19 mouse cellular contexts compared by ENCODE assay signal in the genomic region with DNA sequence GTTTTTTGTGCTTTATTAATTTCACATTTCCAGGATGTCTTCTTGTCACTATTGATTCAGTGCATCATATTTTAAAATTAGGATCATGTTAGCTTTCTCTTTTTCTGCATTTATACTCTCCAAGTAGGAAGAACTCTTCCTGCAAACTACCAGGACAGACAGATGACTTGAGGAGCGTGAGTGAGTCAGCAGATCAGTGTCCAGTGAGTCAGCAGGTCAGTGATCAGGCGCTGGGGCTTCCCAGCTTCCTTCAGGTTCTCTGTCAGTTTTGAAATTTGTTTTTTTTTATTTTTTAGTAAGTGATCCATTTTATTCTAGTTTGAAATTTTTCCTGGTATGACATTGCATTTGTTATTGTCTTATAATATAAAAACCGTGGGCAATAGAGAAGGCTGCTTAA.
A peak's percentile ranks its signal among the peaks of the same experiment; 100 is the strongest.
DNase-seq lines count a peak whose midpoint lies in the region; ATAC-seq and TF ChIP-seq lines count a peak whose summit lies in the region.
"Had no signal": no experiment of that assay in that cellular context is flagged by ENCODE, and none has a peak within 500 bp of the region (broad histone marks: within the 10 kb centered on the region; RNA-seq: fewer than 3 reads in every experiment).

No protein-coding gene starts in this region.

- H3K9me3 ChIP-seq in heart, embryonic 13.5 days = no peaks in the 10 kb centered on the region
- no peaks in the 10 kb centered on the region for H3K9me3 ChIP-seq in heart, embryonic 10.5 days
- no peaks in the 10 kb centered on the region for H3K9me3 ChIP-seq in forebrain, embryonic 12.5 days
- H3K9me3 ChIP-seq: embryonic facial prominence, embryonic 10.5 days; hindbrain, embryonic 13.5 days; limb, embryonic 10.5 days; midbrain, embryonic 13.5 days had no signal

- H3K4me3 ChIP-seq in heart, embryonic 13.5 days = no peak overlapping the region
- no peak overlapping the region for H3K4me3 ChIP-seq in heart, embryonic 10.5 days
- no peak overlapping the region for H3K4me3 ChIP-seq in C2C12 (ENCODE audit: insufficient read depth, poor library complexity, severe bottlenecking)
- H3K4me3 ChIP-seq in embryonic fibroblast, embryonic 13.5 days (ENCODE audit: insufficient read depth, low read length) = no peak overlapping the region
- H3K4me3 ChIP-seq in forebrain, embryonic 12.5 days (replicated peaks) = no peak overlapping the region
- H3K4me3 ChIP-seq: embryonic facial prominence, embryonic 10.5 days; hindbrain, embryonic 13.5 days; limb, embryonic 10.5 days; midbrain, embryonic 13.5 days had no signal

- no peak overlapping the region for H3ac ChIP-seq in C2C12 (ENCODE audit: control insufficient read depth, insufficient read length, low read depth)

- H3K27ac ChIP-seq in heart, embryonic 13.5 days (replicated peaks) = 0 out of 2 replicates have a peak overlapping the region, but pooled peaks have one; percentile 3
- H3K27ac ChIP-seq in heart, embryonic 10.5 days = no peak overlapping the region
- H3K27ac ChIP-seq in embryonic fibroblast, embryonic 13.5 days (ENCODE audit: insufficient read depth, low read length) = peak overlapping the region; percentile 48
- no peak overlapping the region for H3K27ac ChIP-seq in forebrain, embryonic 12.5 days
- H3K27ac ChIP-seq: embryonic facial prominence, embryonic 10.5 days; hindbrain, embryonic 13.5 days; limb, embryonic 10.5 days; midbrain, embryonic 13.5 days had no signal

- ATAC-seq in heart, embryonic 13.5 days (ENCODE audit: extremely low read depth, insufficient number of reproducible peaks, low FRiP score, low TSS enrichment) = no peak
- no peak for ATAC-seq in forebrain, embryonic 12.5 days (ENCODE audit: low FRiP score)
- ATAC-seq: activated CD4-positive, CD25-positive, alpha-beta regulatory T cell, adult 4 months; forebrain, embryonic 14.5 days; midbrain, embryonic 13.5 days had no signal

- H3K79me2 ChIP-seq in C2C12 (ENCODE audit: control insufficient read depth, insufficient read depth) = no peaks in the 10 kb centered on the region

- no peak for TF ChIP-seq CTCF in C2C12 (IDR thresholded peaks at IDR 0.05; ENCODE audit: control insufficient read depth, insufficient read depth, insufficient read length)
- no peak for TF ChIP-seq CTCF in embryonic fibroblast, embryonic 13.5 days (IDR thresholded peaks at IDR 0.05; ENCODE audit: borderline replicate concordance, insufficient read depth, low read length)

- no peaks in the 10 kb centered on the region for H3K79me3 ChIP-seq in C2C12 (ENCODE audit: low read depth)

- 83% methylated on average over 3 of the region's 3 CpGs for WGBS in heart, embryonic 13.5 days
- WGBS in heart, embryonic 10.5 days = 76% methylated on average over 3 of the region's 3 CpGs
- 90% methylated on average over 3 of the region's 3 CpGs for WGBS in forebrain, embryonic 12.5 days

- H3K27me3 ChIP-seq in heart, embryonic 13.5 days (replicated peaks) = no peaks in the 10 kb centered on the region
- no peaks in the 10 kb centered on the region for H3K27me3 ChIP-seq in heart, embryonic 10.5 days (ENCODE audit: insufficient read depth, poor library complexity, severe bottlenecking)
- H3K27me3 ChIP-seq in C2C12 (ENCODE audit: control insufficient read depth, insufficient read depth, insufficient read length) = no peaks in the 10 kb centered on the region
- H3K27me3 ChIP-seq in forebrain, embryonic 12.5 days = no peaks in the 10 kb centered on the region
- H3K27me3 ChIP-seq: hindbrain, embryonic 13.5 days; megakaryocyte, embryonic 14.5 days; midbrain, embryonic 13.5 days had no signal

- no peak for TF ChIP-seq POLR2A in embryonic fibroblast, embryonic 13.5 days (IDR thresholded peaks at IDR 0.05; ENCODE audit: low read depth, low read length)

- H3K4me1 ChIP-seq in heart, embryonic 13.5 days = no peaks in the 10 kb centered on the region
- peaks cover 5% of the 10 kb centered on the region for H3K4me1 ChIP-seq in heart, embryonic 10.5 days
- peaks cover 11% of the 10 kb centered on the region for H3K4me1 ChIP-seq in embryonic fibroblast, embryonic 13.5 days (ENCODE audit: control insufficient read depth, insufficient read depth, low read length)
- no peaks in the 10 kb centered on the region for H3K4me1 ChIP-seq in forebrain, embryonic 12.5 days
- H3K4me1 ChIP-seq: embryonic facial prominence, embryonic 10.5 days; hindbrain, embryonic 13.5 days; limb, embryonic 10.5 days; midbrain, embryonic 13.5 days had no signal

- no peak overlapping the region for H3K4me2 ChIP-seq in heart, embryonic 13.5 days
- no peak overlapping the region for H3K4me2 ChIP-seq in forebrain, embryonic 12.5 days
- H3K4me2 ChIP-seq: hindbrain, embryonic 13.5 days; midbrain, embryonic 13.5 days had no signal

- no peak for DNase-seq in heart, embryonic 10.5 days (ENCODE audit: low spot score)
- peak; percentile 32 for DNase-seq in adipocyte (ENCODE audit: low spot score)
- DNase-seq in lung, postnatal 10 days = no peak
- DNase-seq in gastrocnemius, postnatal 4 days (ENCODE audit: low spot score in 2 of 2) = no peak
- DNase-seq: cerebellum, adult 11-12 months; kidney, adult 18-20 months; layer of hippocampus, adult 9-11 months; lung, adult 2 months had no signal

- H3K36me3 ChIP-seq in heart, embryonic 13.5 days = no peaks in the 10 kb centered on the region
- no peaks in the 10 kb centered on the region for H3K36me3 ChIP-seq in heart, embryonic 10.5 days
- H3K36me3 ChIP-seq in C2C12 (ENCODE audit: control insufficient read depth, insufficient read depth) = no peaks in the 10 kb centered on the region
- no peaks in the 10 kb centered on the region for H3K36me3 ChIP-seq in forebrain, embryonic 12.5 days (replicated peaks)
- H3K36me3 ChIP-seq: embryonic facial prominence, embryonic 10.5 days; hindbrain, embryonic 13.5 days; limb, embryonic 10.5 days; midbrain, embryonic 13.5 days had no signal

- no peak overlapping the region for H3K9ac ChIP-seq in heart, embryonic 13.5 days
- no peak overlapping the region for H3K9ac ChIP-seq in forebrain, embryonic 12.5 days
- H3K9ac ChIP-seq: hindbrain, embryonic 13.5 days; midbrain, embryonic 13.5 days had no signal

TF ChIP-seq in C2C12, 6 proteins besides CTCF, POLR2A, EP300 and RAD21:
- TF ChIP-seq USF1 (IDR thresholded peaks at IDR 0.05; ENCODE audit: low read depth) (no peak), MYOG (IDR thresholded peaks at IDR 0.05; ENCODE audit: control insufficient read depth, extremely low read depth, insufficient read length) (no peak), CEBPB (IDR thresholded peaks at IDR 0.05; ENCODE audit: low read depth) (no peak), FOSL1 (IDR thresholded peaks at IDR 0.05; ENCODE audit: insufficient read depth, low read length, poor library complexity, severe bottlenecking) (peak; percentile 57), MYOD1 (IDR thresholded peaks at IDR 0.05; ENCODE audit: control insufficient read depth, insufficient read length, low read depth) (no peak), MAX (IDR thresholded peaks at IDR 0.05) (no peak)
TF ChIP-seq in C2C12: peak in this region for 1.

Comparison
In these comparisons a context has a peak if more than half of its experiments do, and no peak if none do; other contexts are left out.
1. H3K27ac ChIP-seq: peak in heart, embryonic 13.5 days (single experiment) and embryonic fibroblast, embryonic 13.5 days (single experiment); none in heart, embryonic 10.5 days (single experiment) and forebrain, embryonic 12.5 days (single experiment).